Mouse (Mus musculus) adrenal gland, postnatal 25 days (tissue): ENCODE results near the gene Chchd6. TPM values are rescaled to one million over a fixed set of nuclear protein-coding genes. Genes with fewer than 3 reads are reported as not detected.

ENCODE experiments used
- DNase-seq: peaks from one replicate; pipeline ENCODE4 v3.0.0; 2021; ENCODE audit warnings: mixed read lengths
- total RNA-seq: library from RNA; stranded (reverse); gene quantifications from 2 replicates; pipeline ENCODE4 v1.2.3, GENCODE M21; 2021

Chchd6 gene
- total RNA-seq, 1 experiment from 2014 or later, result 22.1 TPM

DNA sequence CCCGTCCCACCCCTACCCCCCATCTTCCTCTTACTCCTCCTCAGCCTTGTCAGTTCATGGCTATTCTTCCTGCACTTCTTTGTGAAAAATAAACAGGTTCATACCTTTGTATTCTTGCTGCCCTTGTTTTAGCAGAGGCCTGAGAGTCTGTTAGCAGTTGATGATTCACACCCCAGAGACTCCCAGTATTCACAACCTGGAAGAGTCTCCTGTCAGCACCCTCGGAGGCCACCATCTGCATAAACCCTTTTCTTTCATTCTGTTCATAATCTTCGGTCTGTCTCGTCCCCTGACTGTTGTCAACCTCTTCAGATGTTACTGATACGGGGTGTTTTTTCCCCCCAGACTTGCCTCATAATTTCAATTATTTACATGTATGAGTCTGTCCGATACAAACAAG is 143.1 kb downstream of the Chchd6 start:
- DNase-seq, result no peak

DNA sequence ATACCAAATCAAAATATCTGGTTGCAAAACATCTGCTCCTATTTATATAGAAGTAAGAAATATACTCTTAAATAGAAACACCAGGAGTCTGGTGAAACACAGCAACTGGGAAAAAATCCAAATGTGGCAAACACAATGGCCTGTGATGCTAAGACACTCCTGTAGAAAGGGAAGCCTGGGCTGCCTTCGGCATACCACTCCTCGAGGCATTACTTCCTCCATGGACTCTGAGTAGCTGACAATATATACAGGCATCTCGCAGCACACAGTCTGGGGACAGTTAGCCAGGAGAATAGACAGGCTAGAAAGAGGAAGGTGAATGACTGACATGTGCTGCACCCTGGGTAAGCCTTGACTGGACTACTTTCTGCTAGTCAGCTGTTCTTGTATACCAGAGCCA is 146.7 kb downstream of the Chchd6 start:
- DNase-seq, result no peak

DNA sequence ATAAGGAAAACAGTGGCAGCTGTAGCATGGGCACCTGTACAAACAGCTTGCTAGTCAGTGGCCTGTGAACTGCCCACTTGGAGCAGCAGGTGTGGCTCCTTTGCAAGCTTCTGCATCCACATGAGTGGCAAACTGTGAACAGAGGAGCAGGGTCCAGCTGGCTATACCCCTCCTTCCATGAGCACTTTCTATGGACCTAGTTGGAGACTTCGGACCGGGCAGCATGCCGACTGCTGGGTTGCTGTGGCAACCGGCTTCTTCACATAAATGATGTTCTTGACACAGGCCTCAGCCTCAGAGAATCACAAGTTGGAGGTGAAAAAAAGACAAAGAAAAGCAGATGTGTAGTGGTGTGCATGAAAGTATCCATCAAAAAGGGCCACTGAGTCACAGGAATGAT is 154.8 kb downstream of the Chchd6 start:
- no peak for DNase-seq

DNA sequence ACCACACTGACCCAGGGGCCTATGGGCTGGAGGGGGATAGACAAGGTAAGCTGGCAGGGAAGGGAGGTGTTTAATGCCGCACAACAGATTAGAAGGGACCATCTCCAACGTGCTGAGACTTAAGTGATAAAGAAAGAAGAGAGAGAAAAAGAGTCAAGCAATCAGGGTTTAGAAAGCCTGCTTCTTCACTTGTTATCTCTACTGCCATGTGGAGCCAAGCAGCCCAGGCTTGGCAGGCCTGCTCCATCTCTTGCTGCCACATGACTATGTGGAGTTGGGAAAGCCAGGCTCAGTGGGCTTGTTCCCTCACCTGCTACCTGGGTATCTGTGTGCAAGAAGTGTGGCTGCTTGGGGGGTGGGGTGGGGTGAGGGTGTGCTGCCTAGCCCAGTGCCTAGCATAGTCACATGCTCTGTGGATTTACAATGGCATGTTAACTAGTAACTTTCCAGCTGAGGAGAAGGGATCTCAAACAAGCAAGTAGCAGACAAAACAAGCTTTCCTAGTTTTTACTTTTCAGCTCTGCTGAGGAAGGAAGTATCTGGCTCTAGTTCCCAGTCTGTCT is 163.5 kb downstream of the Chchd6 start:
- no peak for DNase-seq

DNA sequence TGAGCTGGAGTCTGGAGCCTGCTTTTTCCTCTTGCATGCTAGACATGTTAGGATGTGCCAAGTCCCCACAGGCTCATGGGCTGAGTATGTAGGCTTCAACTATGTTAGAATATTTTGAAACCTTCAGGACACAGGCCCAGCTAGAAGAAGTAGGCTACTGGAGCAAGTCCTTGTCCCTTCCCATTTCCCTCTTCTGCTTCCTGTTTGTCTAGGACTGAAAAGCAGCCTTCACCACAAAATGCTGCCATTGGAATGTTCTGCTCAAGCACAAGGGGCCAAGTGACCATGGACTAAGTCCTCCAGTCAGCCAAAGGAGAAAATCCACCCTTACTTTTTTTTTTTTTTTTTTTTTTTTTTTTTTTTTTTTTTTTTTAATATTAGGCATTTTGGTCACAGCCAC is 164.7 kb downstream of the Chchd6 start:
- no peak for DNase-seq

DNA sequence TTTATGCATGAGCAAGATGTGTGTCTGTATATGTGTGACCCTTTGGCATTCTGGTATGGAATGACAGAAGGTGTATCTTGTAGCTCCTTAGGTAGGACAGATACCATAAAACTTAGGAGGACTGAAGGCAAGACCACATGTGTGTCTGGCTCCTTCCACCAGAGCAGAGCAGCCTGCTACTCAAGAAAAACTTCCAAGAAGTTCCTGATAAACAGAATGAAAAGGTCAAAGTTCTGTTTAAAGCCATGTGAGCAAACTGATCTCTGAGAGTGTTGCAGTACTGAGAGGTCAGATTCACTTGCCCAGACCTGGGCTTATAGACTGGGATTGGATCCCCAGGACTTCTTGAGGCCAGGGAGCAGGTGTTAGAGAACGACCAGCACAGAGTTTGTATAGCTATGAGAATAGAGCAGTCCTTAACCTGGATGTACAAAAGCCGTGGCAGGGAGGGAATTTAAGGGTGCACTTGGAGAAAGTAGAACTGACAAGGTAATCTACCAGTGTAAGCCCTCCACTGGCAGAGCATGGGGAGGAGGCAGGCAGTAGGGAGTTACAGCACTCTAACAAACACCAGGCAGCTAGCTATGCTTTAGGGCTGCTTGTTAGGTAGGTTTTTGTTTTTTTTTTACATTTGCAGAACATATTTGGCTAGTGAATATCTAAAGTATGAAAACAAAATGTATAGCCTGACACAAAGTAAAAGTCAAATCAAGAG is 166.6 kb downstream of the Chchd6 start:
- no peak for DNase-seq

GRCm38 (mm10) chr6:89424461-89424860 is 171.0 kb downstream of the Chchd6 start:
- DNase-seq, result no peak

GRCm38 (mm10) chr6:89422621-89423020 is 172.8 kb downstream of the Chchd6 start:
- DNase-seq, result no peak

DNA sequence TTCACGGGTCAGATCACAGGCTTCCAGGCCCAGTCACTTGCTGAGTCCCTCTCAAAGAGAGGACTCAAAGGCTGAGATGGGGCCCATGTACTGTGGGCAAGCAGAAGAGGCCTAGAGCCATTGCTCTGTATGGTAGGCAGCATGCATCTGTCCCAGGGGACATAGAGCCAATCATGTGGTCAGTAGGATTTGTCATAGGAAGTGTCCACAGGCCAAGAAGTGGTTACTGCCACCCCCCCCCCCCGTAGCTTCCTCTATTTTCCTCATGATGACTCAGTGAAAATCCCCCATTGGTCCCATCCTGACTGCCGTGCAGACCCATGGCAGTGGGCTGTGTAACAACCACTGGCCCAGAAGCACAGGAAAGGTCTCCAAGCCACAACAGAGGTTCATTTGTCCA is 173.5 kb downstream of the Chchd6 start:
- no peak for DNase-seq

GRCm38 (mm10) chr6:89421503-89421902 is 173.9 kb downstream of the Chchd6 start:
- no peak for DNase-seq

GRCm38 (mm10) chr6:89420756-89421155 is 174.7 kb downstream of the Chchd6 start:
- no peak for DNase-seq

- no peak for DNase-seq
Measured at GRCm38 (mm10) chr6:89420110-89420509, 175.3 kb downstream of the Chchd6 start.

GRCm38 (mm10) chr6:89419066-89419815 is 176.2 kb downstream of the Chchd6 start:
- DNase-seq, result no peak

DNA sequence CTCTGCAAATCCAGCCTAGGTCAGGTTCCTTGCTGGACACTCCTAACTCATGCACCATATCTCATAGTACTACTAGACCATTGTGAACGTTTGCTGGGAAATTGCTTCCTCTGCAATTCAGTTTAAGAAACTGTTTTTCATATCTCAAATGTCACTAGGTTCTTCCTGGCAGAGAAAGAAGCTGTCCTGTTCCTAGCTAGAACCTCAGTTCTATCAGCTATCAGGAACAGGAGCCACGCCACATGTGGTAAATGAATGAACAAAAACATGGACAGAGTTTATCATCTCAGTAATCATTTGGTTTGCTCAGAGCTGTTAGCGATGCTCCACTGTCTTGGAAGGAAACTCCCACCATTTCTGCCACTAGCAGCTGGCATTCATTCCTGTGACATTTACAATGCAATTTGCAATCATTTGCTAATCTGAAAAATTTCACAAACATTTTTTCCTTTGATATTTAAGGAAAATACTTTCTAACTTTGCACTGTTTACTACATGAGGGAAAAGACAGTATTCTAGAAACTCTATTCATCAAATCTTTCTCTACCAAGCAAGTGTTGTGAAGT is 179.3 kb downstream of the Chchd6 start:
- DNase-seq, result no peak

GRCm38 (mm10) chr6:89415091-89415490 is 180.4 kb downstream of the Chchd6 start:
- DNase-seq, result no peak

DNA sequence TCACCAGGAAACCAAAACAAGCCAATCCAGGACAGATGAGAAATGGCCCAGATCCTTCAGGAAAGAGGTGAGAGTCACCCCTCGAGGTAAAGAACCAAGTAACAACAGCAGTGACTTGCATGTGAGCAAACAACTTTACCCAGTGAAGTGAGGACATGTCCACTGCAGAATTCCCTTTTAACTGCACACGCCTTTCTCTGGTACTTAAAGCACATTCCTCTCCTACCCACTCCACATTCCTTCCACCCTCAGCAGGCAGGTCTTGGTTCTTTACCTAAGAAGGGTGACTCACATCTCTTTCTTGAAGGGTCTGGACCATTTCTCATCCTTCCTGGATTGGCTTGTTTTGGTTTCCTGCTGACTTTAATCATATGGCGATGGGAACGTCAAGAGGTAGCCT is 181.3 kb downstream of the Chchd6 start:
- DNase-seq, result no peak

DNA sequence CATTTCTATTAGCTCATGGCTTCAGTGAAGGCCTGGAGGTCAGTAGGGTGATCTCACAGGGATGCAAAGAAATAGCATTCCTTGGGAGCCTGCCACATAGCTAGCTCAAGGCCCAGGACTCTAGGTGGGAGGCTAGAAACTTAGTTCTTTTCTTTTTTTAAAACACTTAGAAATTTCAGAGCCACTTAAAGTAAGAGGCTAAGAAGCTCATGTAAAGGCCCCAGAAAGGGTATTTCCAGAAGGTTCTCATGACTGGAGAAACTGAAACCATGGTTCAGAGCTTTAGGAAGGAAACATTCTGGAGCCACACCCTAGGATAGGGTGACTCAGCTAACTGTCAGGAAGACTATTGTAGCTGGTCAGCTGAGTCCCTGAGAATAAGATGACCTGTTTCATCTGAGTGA is 182.0 kb downstream of the Chchd6 start:
- DNase-seq, result no peak

- no peak for DNase-seq
Measured at GRCm38 (mm10) chr6:89412562-89412961, 182.9 kb downstream of the Chchd6 start.

DNA sequence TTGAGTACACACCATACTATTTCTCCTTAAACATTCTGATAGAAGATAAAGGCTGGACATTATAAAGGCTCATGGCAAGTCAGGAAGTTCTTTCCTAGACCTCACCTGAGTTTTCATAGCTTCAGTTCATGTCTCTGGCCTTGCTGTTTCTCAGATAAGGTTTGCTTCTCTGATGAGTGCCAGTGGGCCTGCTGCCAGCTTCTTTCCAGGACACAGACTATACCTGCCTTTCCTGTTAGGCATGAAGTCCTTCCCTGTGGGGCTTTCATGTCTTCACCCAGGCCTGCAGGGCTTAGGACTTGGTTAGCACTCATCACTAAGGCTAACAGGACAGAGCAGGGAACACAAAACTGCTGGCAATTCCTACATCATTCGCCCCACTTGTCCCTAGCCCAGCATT is 186.4 kb downstream of the Chchd6 start:
- DNase-seq, result peak; percentile 18

GRCm38 (mm10) chr6:89408259-89408658 is 187.2 kb downstream of the Chchd6 start:
- peak; percentile 39 for DNase-seq

DNA sequence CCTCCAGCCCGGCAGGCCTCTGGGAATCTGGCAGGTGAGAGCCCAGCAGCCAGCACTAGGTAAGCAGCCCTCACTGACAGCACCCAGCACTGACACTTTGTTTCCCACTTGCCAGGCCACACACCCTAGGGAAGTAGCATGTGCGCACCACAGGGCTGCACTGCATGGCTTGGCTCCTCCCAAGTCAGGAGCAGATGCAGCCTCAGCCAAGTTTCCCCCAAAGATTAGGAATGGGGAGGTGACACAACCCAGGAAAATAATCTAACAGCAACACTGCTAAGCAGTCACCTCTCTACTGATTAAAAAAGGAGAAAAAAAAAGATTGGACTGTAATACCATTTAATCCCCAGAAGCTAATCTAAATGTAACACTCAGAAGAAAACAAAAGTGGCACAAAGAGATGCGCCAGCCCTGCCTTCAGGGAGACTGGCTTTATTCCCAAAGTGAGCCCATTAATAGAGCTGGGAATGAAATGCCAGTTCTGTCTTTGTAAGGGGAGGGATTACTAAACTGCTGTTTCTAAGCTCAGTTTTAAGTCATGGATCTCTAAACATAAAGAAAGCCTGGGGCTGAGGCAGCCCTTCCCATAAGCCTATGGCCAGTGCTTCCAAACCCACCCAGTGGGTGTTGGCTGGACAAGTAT is 188.1 kb downstream of the Chchd6 start:
- DNase-seq, result no peak

- DNase-seq, result no peak
Measured at GRCm38 (mm10) chr6:89404964-89405363, 190.5 kb downstream of the Chchd6 start.
